Mouse (Mus musculus): ENCODE data around the gene Fam155a.

DNA sequence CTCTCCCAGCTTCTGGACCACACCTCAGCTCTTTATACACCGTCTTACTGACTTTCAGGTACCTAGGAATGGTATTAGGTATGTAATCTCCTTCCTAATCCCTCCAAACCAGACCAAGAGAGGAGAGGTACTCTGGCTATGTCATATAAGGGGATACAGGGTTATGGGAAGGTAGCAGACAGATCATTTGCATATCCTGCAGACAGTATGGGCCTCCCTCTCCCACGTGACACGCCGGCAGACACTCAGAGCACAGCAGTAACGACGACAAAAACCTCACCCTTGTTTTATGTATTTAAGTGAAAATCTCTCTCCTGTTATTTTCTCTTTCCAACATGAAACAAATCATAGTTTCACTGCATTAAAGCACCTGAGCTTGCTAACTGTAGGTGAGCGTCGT lies 496.8 kb downstream of the Fam155a start:
- TF ChIP-seq EP300 (IDR thresholded peaks at IDR 0.05; ENCODE audit: low read depth) (no peak), CTCF (IDR thresholded peaks at IDR 0.05; ENCODE audit: low read depth) (no peak)
